Mouse (Mus musculus) neural tube, embryonic 13.5 days (tissue): ENCODE measurements at regions not wholly inside any gene's neighbourhood (a gene's known extent, or its start where the extent isn't known, plus 50 kb on each side); places are given as distances from the start of the nearest gene placed in this dataset.

ENCODE experiments used
- ATAC-seq: fragments of 200-750 bp; cut with Nextera tagmentation; 2 replicates; pipeline ENCODE4 v1.8.0; 2017; ENCODE audit warnings: low read depth, mild to moderate bottlenecking, moderate TSS enrichment, moderate library complexity
- H3K27ac ChIP-seq: fragments of 300-500 bp; sonication (generic); replicated peaks from 2 replicates; pipeline ENCODE4 v1.5.1; 2015; ENCODE audit warnings: moderate library complexity, mild to moderate bottlenecking, inconsistent platforms
- H3K27me3 ChIP-seq: fragments of 300-500 bp; sonication (generic); 2 replicates; pipeline ENCODE4 v1.6.1; 2015; ENCODE audit warnings: mild to moderate bottlenecking, inconsistent platforms
- H3K36me3 ChIP-seq: fragments of 300-500 bp; sonication (generic); 2 replicates; pipeline ENCODE4 v1.6.1; 2015; ENCODE audit warnings: mild to moderate bottlenecking, inconsistent platforms
- H3K4me1 ChIP-seq: fragments of 300-500 bp; sonication (generic); replicated peaks from 2 replicates; pipeline ENCODE4 v1.6.1; 2015; ENCODE audit warnings: inconsistent platforms
- H3K4me2 ChIP-seq: fragments of 300-500 bp; sonication (generic); 2 replicates; pipeline ENCODE4 v1.6.1; 2015; ENCODE audit warnings: inconsistent platforms, mild to moderate bottlenecking, moderate library complexity
- H3K4me3 ChIP-seq: fragments of 300-500 bp; sonication (generic); 2 replicates; pipeline ENCODE4 v1.5.1; 2015; ENCODE audit warnings: mild to moderate bottlenecking, inconsistent platforms
- H3K9ac ChIP-seq: fragments of 300-500 bp; sonication (generic); 2 replicates; pipeline ENCODE4 v1.6.1; 2015; ENCODE audit warnings: moderate library complexity, mild to moderate bottlenecking, inconsistent platforms
- H3K9me3 ChIP-seq: fragments of 300-500 bp; sonication (generic); 2 replicates; pipeline ENCODE4 v1.6.1; 2016; ENCODE audit warnings: inconsistent platforms
- WGBS: fragments of 180-500 bp; shearing (Covaris S2); methylation state at CpG from one replicate; pipeline ENCODE4 v1.1.7; 2015; 5-methylcytosine and 5-hydroxymethylcytosine counted together

DNA sequence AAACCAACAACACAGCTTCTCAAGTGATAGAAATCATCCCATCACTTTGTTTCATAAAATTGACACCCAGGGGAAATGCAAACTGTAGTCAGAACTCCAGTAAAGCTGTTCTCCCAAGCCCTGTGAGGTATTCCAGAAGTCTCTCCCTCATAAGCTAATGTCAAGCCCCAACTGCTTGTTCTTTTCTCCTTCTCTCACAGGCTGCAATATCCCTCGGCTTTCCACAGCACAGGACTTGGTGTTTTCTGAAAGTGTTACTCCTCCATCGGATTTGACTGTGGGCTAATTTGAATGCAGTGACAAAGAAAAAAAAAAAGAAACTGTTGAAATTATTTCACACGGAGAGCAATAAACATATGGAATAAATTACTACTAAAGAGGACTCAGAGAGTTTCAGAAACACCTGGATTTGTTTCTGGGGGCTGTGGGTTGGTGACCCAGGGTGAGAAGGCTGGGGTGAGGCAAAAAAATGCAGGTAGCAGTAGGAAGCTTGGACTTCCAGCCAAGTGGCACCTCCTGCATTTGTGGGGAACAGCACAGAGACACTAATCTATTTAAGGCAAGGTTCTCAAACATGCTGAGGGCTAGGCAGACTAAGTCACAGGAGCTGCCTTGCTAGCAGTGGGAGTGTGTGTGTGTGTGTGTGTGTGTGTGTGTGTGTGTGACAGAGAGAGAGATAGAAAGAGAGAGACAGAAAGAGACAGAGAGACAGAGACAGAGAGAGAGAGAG is 447.3 kb downstream of the Gm43517 start:
- H3K36me3 ChIP-seq: no peaks in the 10 kb centered on the region
- no peak overlapping the region for H3K4me3 ChIP-seq
- no peaks in the 10 kb centered on the region for H3K9me3 ChIP-seq
- ATAC-seq: no peak
- no peak overlapping the region for H3K27ac ChIP-seq
- 73% methylated on average over 3 of the region's 3 CpGs for WGBS
- no peak overlapping the region for H3K4me2 ChIP-seq
- H3K4me1 ChIP-seq: no peaks in the 10 kb centered on the region
- no peaks in the 10 kb centered on the region for H3K27me3 ChIP-seq
- no peak overlapping the region for H3K9ac ChIP-seq

DNA sequence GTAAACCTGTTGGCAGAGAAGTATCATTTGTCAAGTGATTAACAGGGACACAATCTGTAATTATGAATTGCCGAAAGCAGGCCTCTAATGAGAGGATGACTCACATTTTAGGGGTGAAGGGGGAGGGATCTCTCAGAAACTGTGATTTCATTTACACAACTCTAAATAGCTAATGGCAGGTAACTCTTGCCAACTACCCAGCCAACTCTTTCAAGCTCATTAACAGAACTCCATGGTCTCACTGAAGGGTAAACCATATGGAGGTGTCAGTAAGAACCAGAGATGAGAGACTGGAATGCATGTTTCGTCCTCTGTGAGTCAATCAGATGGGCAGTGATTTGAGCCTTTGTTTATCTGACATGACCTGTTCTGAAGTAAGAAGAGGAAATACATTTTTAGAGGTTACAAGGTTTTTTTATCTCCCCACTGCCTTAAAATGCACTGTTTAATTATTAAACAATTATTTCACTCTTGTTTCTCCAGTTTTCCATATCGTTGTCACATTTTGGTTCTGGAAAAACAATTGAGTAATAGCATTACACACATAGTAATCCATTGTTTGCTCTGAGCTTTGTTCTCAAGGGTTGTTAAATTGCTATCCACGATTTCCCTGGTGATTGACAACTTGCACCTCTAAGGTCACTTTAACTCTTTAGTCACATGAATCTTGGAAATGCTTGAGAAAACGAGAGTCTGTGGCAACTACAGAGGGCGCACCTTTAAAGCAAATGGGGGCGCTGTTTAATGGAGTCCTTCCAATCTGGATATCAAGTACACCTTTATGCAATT is 451.5 kb downstream of the Gm43517 start:
- Histone ChIP-seq H3K4me3 (no peak overlapping the region), H3K4me1 (no peaks in the 10 kb centered on the region), H3K4me2 (no peak overlapping the region), H3K27me3 (no peaks in the 10 kb centered on the region), H3K27ac (no peak overlapping the region), H3K36me3 (no peaks in the 10 kb centered on the region), H3K9me3 (no peaks in the 10 kb centered on the region), H3K9ac (no peak overlapping the region)
- ATAC-seq: no peak
- 65% methylated on average over 7 of the region's 7 CpGs for WGBS

DNA sequence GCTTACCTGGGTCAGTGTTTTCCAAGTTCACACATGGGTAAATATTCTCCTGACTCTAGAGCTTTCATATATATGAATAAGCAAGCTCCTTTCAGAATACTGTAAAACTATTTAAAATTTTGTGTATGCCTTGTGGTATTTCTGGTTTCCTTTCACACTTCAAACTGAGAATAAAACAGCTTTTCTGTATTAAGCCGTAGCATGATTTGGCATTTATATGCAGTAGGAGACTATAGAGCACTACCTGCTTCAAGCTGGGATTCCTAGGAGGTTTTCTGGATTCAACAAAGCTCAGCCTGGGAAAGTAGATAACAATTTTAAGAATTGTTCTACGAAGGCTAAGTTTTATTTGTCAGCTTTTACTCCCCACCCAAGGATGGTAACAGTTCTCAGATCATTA is 500.5 kb downstream of the Gm43517 start:
- H3K4me1 ChIP-seq: no peaks in the 10 kb centered on the region
- ATAC-seq: no peak
- no peaks in the 10 kb centered on the region for H3K27me3 ChIP-seq
- 85% methylated on average over 2 of the region's 2 CpGs for WGBS
- no peak overlapping the region for H3K9ac ChIP-seq
- H3K27ac ChIP-seq: no peak overlapping the region
- H3K9me3 ChIP-seq: no peaks in the 10 kb centered on the region
- no peaks in the 10 kb centered on the region for H3K36me3 ChIP-seq
- no peak overlapping the region for H3K4me2 ChIP-seq
- H3K4me3 ChIP-seq: no peak overlapping the region

DNA sequence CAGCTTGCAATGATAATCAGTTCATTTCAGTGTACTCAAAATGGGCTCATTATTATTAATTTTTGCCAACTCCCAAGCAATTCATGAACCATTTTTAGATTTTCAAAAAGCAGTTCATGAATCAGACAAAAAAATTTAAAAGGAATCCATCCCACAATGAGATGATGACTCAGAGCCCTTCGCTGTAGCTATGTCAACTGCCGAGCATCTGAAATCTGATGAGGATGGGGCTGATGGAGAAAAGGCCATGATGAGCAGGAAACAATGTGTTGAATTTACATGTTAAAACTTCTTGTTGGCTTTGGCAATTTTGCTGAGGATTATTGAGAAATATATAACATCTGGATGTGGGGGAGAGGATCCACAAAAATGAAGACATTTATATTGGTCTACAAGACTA is 502.3 kb downstream of the Gm43517 start:
- no peaks in the 10 kb centered on the region for H3K27me3 ChIP-seq
- no peaks in the 10 kb centered on the region for H3K36me3 ChIP-seq
- no peaks in the 10 kb centered on the region for H3K9me3 ChIP-seq
- no peak overlapping the region for H3K4me3 ChIP-seq
- H3K4me1 ChIP-seq: no peaks in the 10 kb centered on the region
- no peak for ATAC-seq
- no peak overlapping the region for H3K27ac ChIP-seq
- 95% methylated on average over 2 of the region's 2 CpGs for WGBS
- no peak overlapping the region for H3K4me2 ChIP-seq
- H3K9ac ChIP-seq: no peak overlapping the region

DNA sequence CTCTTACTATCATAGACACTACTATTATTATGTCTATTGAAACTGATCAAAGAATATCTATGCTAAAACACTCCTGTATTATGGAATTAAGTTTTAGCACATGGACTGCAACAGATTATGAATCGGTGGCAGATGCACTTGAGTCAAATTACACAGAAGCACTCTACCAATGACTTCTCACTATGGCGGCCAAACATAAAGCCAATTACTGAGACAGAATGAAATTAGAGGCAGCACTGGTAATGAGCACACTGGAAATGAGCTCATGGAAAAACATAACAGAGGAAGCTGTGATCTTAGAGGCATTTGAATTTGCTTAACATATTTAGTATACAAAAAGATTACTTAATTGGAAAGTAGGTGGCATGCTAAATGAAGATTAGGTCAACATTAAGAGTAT is 512.8 kb downstream of the Gm43517 start:
- H3K27me3 ChIP-seq: no peaks in the 10 kb centered on the region
- no peak overlapping the region for H3K4me2 ChIP-seq
- H3K9ac ChIP-seq: no peak overlapping the region
- H3K27ac ChIP-seq: no peak overlapping the region
- no peaks in the 10 kb centered on the region for H3K9me3 ChIP-seq
- no peak for ATAC-seq
- H3K4me1 ChIP-seq: no peaks in the 10 kb centered on the region
- no peak overlapping the region for H3K4me3 ChIP-seq
- no peaks in the 10 kb centered on the region for H3K36me3 ChIP-seq
- 84% methylated on average over 2 of the region's 2 CpGs for WGBS

DNA sequence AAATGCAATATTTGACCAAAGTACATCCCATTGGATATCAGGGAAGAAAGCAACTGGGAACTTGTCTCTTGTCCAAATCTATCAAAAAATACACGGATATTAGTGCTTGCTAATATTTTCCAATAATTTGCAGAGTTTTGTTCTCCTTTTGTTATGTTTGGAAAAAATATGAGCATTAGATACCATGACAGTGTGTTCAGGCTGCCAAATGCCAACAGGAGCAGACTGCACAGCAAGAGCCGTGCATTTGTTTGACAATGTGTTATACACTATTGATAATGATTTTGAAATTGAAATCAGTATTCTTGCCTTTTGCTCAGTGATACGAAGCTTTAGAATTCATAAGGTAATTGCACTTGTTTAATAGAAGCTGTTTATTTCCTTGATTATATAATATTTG is 530.7 kb downstream of the Gm43517 start:
- Histone ChIP-seq H3K27ac (no peak overlapping the region), H3K36me3 (no peaks in the 10 kb centered on the region), H3K4me3 (no peak overlapping the region), H3K27me3 (no peaks in the 10 kb centered on the region), H3K4me1 (no peaks in the 10 kb centered on the region), H3K4me2 (no peak overlapping the region), H3K9me3 (no peaks in the 10 kb centered on the region), H3K9ac (no peak overlapping the region)
- ATAC-seq: no peak
- WGBS: 90% methylated on average over 3 of the region's 3 CpGs

DNA sequence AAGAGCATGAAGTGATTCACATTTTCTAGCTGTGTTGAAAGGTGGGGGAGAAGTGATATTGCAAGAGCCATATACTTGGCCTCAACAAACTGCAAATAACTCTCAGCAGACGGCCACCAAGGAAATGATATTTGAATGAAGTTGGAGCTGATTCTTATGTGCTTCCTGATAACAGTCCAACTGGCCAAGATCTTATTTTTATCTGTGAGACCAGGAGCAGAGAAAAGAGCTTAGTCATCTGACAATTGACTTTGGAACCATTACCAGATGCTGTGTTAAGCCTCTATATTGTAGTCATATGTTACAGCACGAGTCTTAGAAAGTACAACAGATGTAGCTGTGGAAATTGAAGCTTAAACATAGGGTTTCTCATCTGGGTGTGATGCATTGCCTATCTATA is 536.6 kb downstream of the Gm43517 start:
- ATAC-seq: no peak
- WGBS: 75% methylated on average over 2 of the region's 2 CpGs
- H3K27me3 ChIP-seq: no peaks in the 10 kb centered on the region
- no peaks in the 10 kb centered on the region for H3K36me3 ChIP-seq
- no peak overlapping the region for H3K4me2 ChIP-seq
- no peaks in the 10 kb centered on the region for H3K4me1 ChIP-seq
- H3K4me3 ChIP-seq: no peak overlapping the region
- no peak overlapping the region for H3K27ac ChIP-seq
- H3K9me3 ChIP-seq: no peaks in the 10 kb centered on the region
- H3K9ac ChIP-seq: no peak overlapping the region

DNA sequence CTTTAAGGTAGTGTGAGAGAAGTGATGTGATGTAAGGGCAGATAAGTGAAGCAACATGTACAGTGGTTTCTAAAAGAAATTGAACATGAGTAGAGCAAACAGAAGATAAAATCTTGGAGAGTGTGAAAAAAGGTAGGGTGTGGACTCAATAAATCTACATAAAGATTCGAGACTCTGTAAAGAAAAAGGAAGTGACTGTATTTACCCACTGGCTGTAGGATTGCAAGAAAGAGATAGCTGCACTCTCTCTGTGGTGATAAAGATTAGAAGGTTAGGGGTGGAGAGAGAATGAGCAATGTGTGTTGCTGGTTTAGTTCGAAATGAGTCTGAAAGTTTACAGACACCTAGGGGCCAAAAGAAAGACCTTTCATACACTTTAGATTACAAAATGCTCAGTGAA is 555.8 kb downstream of the Gm43517 start:
- Histone ChIP-seq H3K27ac (no peak overlapping the region), H3K27me3 (no peaks in the 10 kb centered on the region), H3K36me3 (no peaks in the 10 kb centered on the region), H3K4me2 (no peak overlapping the region), H3K9me3 (no peaks in the 10 kb centered on the region), H3K9ac (no peak overlapping the region), H3K4me1 (peaks cover 9% of the 10 kb centered on the region), H3K4me3 (no peak overlapping the region)
- WGBS: 76% methylated on average over 2 of the region's 2 CpGs
- ATAC-seq: no peak

DNA sequence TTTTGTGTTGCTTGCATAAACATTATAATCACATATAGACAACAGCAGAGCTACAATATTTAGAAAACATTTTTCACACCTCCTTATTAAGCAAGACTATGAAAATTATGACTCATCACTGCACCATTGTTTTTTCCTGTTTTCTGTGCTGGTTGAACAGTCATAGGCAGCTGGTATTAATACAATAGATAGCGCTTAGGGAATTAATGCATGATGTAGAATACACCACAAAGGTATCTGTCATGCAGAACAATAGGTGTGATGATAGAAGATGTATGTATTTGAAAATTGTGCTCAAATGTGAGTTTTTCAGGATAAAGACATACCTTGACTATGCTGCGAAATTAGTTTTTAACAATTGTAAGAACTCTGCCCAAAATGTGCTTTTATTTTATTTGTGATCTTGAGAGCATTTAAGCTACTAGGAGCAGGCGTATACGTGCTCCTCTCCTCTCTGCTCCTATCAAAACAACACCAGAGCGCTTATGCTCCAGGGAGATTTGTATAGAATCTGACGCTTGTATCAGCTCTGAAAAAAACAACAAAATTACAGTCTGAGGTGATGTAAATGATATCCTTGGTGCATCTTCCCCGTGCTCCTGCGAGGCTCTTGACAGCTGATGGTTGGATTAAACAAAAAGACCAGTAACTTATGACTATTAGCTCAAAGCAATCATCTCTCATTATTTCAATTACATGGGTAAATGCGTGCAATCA is 560.1 kb downstream of the Gm43517 start:
- Histone ChIP-seq H3K9me3 (no peaks in the 10 kb centered on the region), H3K27me3 (no peaks in the 10 kb centered on the region), H3K4me2 (no peak overlapping the region), H3K27ac (peak overlapping the region; percentile 39), H3K4me1 (peaks cover 17% of the 10 kb centered on the region), H3K4me3 (no peak overlapping the region), H3K36me3 (no peaks in the 10 kb centered on the region), H3K9ac (no peak overlapping the region)
- WGBS: 53% methylated on average over 9 of the region's 9 CpGs
- ATAC-seq: 0 out of 2 replicates have a peak, but pooled peaks have one; percentile 27

DNA sequence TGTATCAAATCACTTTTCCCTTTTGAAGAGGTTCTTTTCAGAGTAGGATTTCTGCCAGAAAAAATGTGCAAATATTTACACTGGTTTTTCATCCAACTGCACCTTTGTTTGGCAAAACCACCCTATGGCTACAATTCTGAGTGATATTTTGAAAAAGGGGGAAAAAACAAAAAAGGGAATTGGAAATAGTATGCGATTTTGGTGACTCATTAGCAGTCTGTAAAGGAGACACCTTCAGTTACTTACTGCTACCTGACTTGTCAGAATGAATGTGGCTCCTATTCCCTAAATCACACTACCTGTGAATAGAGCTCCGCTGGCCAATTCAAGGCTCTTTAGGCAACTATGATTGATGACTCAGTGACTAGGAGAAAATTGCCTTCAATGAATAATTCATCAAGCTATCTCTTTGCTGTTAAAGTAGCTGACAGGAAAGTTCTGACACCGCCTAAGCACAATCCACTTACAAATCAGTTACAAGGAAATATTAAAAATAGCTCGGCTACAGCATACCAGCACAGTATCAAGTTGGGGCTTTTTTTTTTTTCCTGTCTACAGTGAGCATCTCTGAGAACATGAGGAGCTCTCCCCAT is 560.8 kb downstream of the Gm43517 start:
- WGBS: 22% methylated on average over 4 of the region's 4 CpGs
- H3K4me2 ChIP-seq: no peak overlapping the region
- peak overlapping the region; percentile 39 for H3K27ac ChIP-seq

DNA sequence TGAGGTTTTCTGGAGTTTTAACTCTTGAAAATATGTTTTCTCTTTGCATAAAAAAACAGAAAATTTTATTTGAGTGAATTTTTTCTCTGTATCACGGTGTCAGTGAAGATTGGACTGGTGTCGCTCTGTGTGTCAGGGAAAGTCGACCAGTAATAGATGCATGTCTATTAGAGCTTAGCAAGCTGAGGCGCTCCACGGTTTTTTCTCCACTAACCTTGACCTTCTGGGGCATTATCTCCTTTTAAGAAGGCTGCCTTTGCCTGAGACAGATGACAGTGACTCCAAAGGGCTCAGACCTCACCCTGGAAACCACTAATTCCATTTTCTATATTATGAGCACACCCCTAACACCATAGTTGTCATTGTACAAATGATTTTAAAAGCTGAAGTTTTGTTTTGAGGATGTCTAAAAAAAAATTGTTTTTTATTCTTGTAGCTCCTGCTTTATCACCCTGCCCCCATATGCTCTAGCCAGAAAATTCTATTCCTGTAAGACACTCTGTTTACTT is 561.8 kb downstream of the Gm43517 start:
- Histone ChIP-seq H3K9ac (no peak overlapping the region), H3K36me3 (no peaks in the 10 kb centered on the region), H3K27me3 (no peaks in the 10 kb centered on the region), H3K4me2 (no peak overlapping the region), H3K4me3 (no peak overlapping the region), H3K9me3 (no peaks in the 10 kb centered on the region), H3K27ac (no peak overlapping the region), H3K4me1 (peaks cover 17% of the 10 kb centered on the region)
- no peak for ATAC-seq
- WGBS: 18% methylated on average over 5 of the region's 5 CpGs

More for the DNA sequence above, 560.8 kb downstream of the Gm43517 start:
- Histone ChIP-seq H3K27me3 (no peaks in the 10 kb centered on the region), H3K36me3 (no peaks in the 10 kb centered on the region), H3K4me3 (no peak overlapping the region), H3K9ac (no peak overlapping the region), H3K9me3 (no peaks in the 10 kb centered on the region), H3K4me1 (peaks cover 17% of the 10 kb centered on the region)
- peak; percentile 65; the same call in 1 of the 2 replicates for ATAC-seq

DNA sequence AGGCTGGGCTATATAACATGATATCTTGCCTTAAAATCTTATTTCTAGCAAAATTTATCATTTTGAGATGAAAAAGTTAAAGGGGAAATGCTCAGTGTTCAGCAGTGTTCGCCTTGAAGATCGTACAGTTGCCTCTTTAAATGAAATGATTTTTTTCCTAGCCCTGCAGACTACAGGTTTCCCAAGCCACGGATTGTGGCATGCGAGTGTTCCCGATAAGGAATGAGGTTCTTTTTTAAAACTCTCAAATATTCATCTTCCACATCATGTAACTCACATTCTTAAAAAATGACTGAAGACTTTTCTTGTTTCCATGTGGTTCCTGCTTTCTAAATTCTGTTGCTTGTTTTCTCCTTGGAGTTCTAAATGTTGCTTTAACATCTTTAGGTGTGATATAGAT is 566.0 kb downstream of the Gm43517 start:
- no peak for ATAC-seq
- Histone ChIP-seq H3K4me2 (no peak overlapping the region), H3K9ac (no peak overlapping the region), H3K9me3 (no peaks in the 10 kb centered on the region), H3K27me3 (no peaks in the 10 kb centered on the region), H3K27ac (no peak overlapping the region), H3K4me3 (no peak overlapping the region), H3K36me3 (no peaks in the 10 kb centered on the region), H3K4me1 (peaks cover 6% of the 10 kb centered on the region)
- 90% methylated on average over 5 of the region's 5 CpGs for WGBS
